Mouse (Mus musculus) frontal cortex, postnatal 10 days (tissue): ENCODE results near the gene Tgfbr3l.

Experiments
- DNase-seq, 2 experiments: peaks; one replicate each; pipeline ENCODE4 v3.0.0; 2022; ENCODE audit warnings: low spot score in 2 of 2, mixed read lengths in 1 of 2

Gene Tgfbr3l

GRCm38 (mm10) chr8:4247951-4248540 is at the start of gene Tgfbr3l:
Tgfbr3l (plus strand) TSS chr8:4248214.
- DNase-seq, result peak in 1 of 2 experiments; percentile 22

GRCm38 (mm10) chr8:4201321-4201720 is 46.7 kb upstream of the Tgfbr3l start:
- DNase-seq, result no peak

DNA sequence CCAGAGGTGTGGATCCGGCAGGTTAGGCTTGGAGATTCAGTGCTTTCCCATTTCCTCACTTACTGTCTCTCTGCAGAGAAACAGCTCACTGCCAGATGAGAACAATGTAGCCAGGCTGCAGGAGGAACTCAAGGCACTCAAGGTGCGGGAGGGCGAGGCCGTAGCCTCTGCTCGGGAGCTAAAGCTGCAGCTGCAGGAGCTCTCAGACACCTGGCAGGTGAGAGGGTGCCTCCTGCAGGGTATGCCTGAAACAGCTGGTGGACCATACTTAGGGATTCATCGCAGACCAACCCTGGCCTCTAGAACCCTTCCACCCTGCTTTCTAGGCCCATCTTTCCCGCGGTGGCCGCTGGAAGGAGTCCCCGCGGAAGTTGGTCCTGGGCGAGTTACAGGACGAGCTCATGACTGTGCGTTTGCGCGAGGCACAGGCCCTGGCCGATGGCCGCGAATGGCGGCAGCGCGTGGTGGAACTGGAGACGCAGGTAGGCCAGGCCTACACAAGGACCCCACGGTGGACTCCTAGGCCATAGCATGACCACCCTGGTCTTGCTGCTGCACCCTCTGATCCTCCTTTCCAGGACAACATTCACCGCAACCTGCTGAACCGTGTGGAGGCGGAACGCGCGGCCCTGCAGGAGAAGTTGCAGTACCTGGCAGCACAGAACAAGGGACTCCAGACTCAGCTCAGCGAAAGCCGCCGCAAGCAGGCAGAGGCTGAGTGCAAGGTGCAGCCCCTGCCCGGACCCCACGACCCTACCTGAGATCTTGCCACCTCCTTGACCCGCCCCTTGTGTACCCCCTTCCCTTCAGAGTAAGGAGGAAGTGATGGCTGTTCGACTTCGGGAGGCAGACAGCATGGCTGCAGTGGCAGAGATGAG is 42.5 kb upstream of the Tgfbr3l start:
- DNase-seq, result no peak

DNA sequence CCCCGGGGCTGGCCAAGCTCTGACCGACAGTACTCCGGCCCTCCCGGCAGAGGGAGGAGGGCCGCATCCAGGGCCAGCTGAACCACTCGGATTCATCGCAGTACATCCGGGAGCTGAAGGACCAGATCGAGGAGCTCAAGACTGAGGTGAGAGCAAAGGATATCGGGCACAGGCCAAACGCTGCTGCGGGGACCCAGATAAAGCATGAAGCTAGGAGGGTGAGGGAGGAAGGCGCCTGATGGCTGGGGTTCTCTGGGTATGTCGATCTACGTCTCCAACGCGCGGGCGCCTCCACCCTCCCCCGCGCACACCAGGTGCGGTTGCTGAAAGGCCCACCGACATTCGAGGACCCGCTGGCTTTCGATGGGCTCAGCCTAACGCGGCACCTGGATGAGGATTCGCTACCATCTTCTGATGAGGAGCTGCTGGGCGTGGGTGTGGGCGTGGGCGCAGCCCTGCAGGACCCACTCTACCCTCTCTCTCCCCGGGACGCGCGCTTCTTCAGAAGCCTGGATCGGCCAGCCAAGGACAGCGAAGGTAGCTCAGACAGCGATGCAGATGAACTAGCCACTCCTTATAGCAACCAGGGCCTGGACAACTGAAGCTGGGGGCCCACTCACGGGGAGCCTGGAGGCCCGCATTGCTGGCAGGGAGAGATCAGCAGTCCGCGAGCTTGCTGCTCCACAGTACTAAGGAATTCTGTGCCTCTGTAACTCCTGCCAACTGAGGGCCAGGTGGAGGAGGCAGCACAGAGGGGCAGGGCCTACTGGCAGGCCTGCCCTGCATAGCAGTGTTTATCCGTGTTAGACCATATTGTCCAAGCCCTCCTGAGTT is 41.6 kb upstream of the Tgfbr3l start:
- DNase-seq, result no peak

DNA sequence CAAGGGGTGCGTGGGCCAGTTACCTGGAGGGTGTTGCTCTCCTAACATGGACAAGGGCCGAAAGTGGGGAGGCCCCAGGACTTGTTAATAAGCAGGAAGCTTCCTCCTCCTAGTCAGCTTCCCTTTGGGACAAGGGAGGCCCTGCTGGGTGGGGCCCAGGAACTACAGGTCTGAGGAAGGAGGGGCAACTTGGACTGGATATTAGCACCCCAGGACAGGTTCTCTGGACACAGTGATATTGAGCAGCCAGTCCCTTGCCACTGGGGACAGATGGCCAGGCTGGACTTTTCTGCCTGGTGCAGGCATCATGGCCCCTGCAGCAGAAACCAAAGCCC is 41.0 kb upstream of the Tgfbr3l start:
- no peak for DNase-seq

- DNase-seq, result no peak
Observed at GRCm38 (mm10) chr8:4211097-4211496, 36.9 kb upstream of the Tgfbr3l start.

DNA sequence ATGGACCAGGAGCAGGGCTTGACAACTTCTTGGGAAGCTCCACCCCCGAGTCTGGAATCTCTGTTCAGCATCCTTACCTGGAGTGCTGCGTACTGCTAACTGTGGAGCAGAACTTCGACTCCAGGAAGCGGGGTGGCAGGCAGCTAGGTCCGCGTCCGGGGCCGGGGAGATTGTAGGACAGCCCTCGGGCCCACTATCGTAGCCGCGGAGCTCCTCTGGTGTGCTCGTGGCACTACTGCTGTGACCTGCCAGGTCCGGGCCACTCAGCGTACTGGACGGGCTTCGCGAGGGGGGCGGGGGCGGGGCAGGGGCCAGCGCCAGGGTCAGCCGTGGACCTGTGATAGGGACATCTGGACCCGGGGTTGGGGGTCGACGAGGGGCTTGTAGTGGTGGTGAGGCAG is 35.2 kb upstream of the Tgfbr3l start:
- DNase-seq, result no peak

DNA sequence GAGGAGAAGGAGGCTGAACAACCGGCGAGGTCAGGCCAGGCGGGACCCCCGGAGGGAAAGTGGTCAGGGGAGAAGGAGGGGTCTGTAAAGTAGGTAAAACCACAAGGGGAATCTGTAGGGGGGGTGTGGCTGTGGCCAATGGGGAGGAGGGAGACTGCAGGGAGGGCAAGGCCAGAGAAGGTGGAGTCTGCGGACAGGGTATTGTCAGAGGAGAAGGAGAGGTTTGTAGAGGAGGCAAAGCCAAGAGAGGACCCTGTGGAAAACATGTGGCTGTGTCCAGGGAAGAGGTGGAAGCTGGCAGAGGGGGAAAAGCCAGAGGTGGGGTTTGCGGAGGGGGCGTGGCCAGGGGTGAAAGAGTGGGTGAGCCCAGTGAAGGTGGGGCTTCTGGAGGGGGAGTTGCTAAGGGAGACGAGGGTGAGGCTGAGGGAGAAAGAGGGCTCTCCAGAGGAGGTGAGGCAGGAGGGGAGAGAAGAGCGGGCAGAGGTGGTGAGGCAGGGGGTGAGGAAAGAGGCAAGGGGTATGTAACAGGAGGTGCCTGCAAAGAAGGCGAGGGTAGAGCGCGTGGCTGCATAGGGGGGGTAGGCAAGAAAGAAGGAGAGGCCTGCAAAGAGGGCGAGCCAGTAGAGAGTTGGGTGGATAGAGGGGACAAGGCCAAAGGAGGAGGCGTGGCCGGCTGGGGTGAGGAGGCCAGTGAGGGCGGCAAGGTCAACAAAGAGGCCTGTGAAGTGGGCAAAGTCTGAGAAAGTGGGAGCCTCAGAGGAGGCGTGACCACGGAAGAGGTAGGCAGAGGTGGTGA is 34.6 kb upstream of the Tgfbr3l start:
- DNase-seq, result peak in 1 of 2 experiments; percentile 53

DNA sequence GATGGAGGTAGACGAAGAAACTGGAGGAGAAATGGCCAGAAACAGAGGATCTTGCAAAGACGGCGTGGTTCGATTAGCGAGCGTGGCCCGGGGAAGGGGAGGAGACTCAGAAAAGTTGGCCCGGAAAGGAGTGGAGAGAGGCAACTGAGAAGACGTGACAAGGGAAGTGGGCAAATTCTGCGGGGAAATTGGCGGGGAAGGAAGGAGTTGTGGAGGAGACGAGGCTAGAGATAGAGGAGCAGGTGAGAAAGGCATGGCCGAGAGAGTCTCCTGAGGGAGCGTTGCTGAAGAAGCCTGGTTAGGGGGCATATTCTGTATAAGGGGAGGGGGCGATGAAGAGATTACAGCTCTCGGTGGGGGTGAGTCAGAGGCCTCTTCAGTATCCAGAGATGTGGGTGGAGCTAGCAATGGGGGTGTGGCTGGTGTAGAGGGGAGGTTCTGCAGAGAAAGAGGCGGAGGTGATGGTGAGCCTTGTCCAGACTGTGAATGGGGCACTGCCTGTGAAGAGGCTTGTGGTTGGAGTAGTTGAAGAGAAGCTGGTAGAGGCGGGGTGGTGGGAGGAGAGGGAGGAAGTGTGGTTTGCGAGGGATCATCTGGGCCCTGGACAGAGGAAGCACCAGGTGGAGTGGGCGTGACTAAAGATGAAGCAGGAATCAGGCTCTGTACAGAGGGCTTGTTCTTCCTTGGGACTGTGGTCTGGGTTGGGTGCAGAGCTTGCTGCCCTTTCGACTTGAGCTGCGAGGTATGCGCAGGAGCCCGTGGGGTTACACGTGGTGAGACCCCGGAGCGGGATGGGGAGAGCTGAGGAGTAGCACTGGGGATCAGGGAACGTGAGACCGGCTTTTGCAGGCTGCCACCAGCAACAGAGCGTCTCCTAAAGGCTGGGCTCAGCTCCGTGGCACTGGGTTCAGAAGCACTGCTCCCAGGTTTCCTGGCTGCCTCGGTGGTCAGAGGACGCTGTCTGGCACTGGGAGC is 33.7 kb upstream of the Tgfbr3l start:
- no peak for DNase-seq

- DNase-seq, result no peak
Observed at GRCm38 (mm10) chr8:4216296-4216695, 31.7 kb upstream of the Tgfbr3l start.

GRCm38 (mm10) chr8:4216791-4217621 is 31.0 kb upstream of the Tgfbr3l start, which contains the start of gene Prr36:
Prr36 (minus strand) TSS chr8:4217459.
- peak; percentile 71 to 74 for DNase-seq

- no peak for DNase-seq
Observed at GRCm38 (mm10) chr8:4219617-4220016, 28.4 kb upstream of the Tgfbr3l start.

- DNase-seq, result no peak
Observed at GRCm38 (mm10) chr8:4222059-4222458, 26.0 kb upstream of the Tgfbr3l start.

DNA sequence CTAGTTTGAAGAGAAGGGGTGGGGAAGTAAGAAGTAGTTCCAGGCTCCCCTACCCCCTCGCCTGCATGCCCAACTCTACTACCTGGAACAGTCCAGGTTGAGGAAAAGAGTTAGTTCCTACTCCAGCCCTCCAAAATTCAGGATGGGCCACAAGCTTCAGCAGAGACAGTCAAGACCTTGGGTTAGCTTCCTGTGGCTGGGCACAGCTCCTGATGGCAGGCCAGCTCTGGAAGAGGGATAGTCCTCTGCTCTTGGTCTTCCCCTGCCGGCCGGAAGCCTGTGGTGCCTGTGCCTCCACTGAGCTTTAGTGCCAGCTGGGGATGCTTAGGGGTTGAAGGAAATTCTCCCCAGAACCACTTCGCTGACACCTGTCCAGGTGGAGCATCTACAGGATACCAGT is 21.7 kb upstream of the Tgfbr3l start:
- no peak for DNase-seq

GRCm38 (mm10) chr8:4226739-4227347 is 21.2 kb upstream of the Tgfbr3l start, which contains the start of gene Lrrc8e:
Lrrc8e (plus strand) TSS chr8:4226827.
- no peak for DNase-seq

- DNase-seq, result no peak
Observed at GRCm38 (mm10) chr8:4227919-4228318, 20.1 kb upstream of the Tgfbr3l start.

DNA sequence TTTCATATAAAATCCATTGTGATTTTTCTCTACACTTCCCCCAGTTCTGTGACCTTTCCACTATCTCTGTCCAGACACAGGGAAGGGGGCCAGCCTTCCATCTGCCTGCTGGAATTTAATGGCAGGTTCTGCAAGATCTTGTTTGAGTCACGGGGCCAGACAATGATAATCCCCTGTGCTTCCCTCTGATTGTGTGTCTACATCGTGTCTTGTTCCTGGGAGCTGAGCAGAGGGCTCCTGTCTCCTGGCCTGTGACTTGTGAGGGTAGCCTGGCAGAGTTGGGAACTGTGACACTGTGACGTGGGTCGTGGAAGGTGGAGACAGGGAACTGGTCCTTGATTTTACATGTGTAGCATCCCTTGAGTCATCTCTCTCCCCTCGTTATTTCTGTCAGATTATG is 18.2 kb upstream of the Tgfbr3l start:
- DNase-seq, result no peak

DNA sequence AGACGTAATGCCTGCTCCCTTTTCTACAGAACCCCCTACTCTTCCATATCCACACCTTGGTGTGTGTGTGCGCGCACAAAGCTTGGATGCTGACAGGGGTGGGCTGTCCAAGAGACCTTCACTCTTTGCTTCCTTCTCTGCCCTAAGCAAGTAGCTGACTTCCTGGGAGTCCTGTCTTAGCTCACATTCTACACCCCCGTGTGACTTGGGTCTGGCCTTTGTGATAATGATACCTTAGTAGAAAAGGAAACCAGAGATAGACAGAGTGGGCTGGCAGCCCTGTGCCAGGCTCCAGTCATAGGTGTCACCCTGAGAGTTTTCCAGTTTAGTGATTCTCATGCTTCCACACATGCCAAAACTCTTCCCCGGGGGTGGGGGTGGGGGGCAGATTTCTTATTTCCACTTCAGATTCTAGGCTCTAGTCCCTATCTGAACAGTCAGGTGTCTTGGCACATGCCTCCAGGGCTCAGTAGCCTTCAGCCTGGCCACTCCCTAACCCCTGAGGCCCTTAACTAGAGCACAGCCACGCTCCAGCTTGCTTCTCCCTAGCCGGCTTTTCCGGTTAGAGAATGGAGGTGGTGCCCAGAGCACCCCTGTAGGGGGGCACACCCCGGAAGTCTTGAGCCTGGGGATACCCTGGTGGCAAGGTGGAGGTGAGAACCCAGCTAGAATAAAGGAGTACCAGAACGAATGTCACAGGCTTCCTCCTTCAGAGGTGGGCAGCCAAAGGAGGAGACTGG is 17.2 kb upstream of the Tgfbr3l start:
- no peak for DNase-seq
